Mouse (Mus musculus): Measurements from ENCODE around the gene Med13l.

The Med13l gene

GRCm38 (mm10) chr5:118693996-118694395 lies 133.5 kb downstream of the Med13l start:
- peak; percentile 41 for DNase-seq (ENCODE audit: low spot score)

GRCm38 (mm10) chr5:118697073-118697472 lies 136.6 kb downstream of the Med13l start:
- DNase-seq (ENCODE audit: low spot score): no peak

- DNase-seq (ENCODE audit: low spot score): no peak
These were observed 140.5 kb downstream of the Med13l start for GRCm38 (mm10) chr5:118700978-118701377.

GRCm38 (mm10) chr5:118702674-118703073 lies 142.2 kb downstream of the Med13l start:
- DNase-seq (ENCODE audit: low spot score): no peak

GRCm38 (mm10) chr5:118704148-118704547 lies 143.7 kb downstream of the Med13l start:
- DNase-seq (ENCODE audit: low spot score): no peak

GRCm38 (mm10) chr5:118704960-118705359 lies 144.5 kb downstream of the Med13l start:
- DNase-seq (ENCODE audit: low spot score): no peak

GRCm38 (mm10) chr5:118706009-118706408 lies 145.5 kb downstream of the Med13l start:
- no peak for DNase-seq (ENCODE audit: low spot score)

- DNase-seq (ENCODE audit: low spot score): no peak
These were observed 145.9 kb downstream of the Med13l start for GRCm38 (mm10) chr5:118706414-118706813.

GRCm38 (mm10) chr5:118707501-118707900 lies 147.0 kb downstream of the Med13l start:
- no peak for DNase-seq (ENCODE audit: low spot score)

- DNase-seq (ENCODE audit: low spot score): peak; percentile 49
These were observed 147.9 kb downstream of the Med13l start for GRCm38 (mm10) chr5:118708215-118708949.

GRCm38 (mm10) chr5:118709847-118710251 lies 149.4 kb downstream of the Med13l start:
- DNase-seq (ENCODE audit: low spot score): no peak

- DNase-seq (ENCODE audit: low spot score): no peak
These were observed 155.0 kb downstream of the Med13l start for GRCm38 (mm10) chr5:118715518-118715917.

GRCm38 (mm10) chr5:118716295-118717271 lies 156.1 kb downstream of the Med13l start:
- no peak for DNase-seq (ENCODE audit: low spot score)

- DNase-seq (ENCODE audit: low spot score): no peak
These were observed 157.0 kb downstream of the Med13l start for GRCm38 (mm10) chr5:118717456-118717855.

- no peak for DNase-seq (ENCODE audit: low spot score)
These were observed 157.6 kb downstream of the Med13l start for GRCm38 (mm10) chr5:118718070-118718469.

- DNase-seq (ENCODE audit: low spot score): no peak
These were observed 160.9 kb downstream of the Med13l start for GRCm38 (mm10) chr5:118721416-118721815.

- DNase-seq (ENCODE audit: low spot score): no peak
These were observed 161.4 kb downstream of the Med13l start for GRCm38 (mm10) chr5:118721848-118722247.

GRCm38 (mm10) chr5:118722456-118722855 lies 162.0 kb downstream of the Med13l start:
- no peak for DNase-seq (ENCODE audit: low spot score)

- no peak for DNase-seq (ENCODE audit: low spot score)
These were observed 164.9 kb downstream of the Med13l start for GRCm38 (mm10) chr5:118725425-118725824.

GRCm38 (mm10) chr5:118725886-118726505 lies 165.5 kb downstream of the Med13l start:
- DNase-seq (ENCODE audit: low spot score): no peak

- no peak for DNase-seq (ENCODE audit: low spot score)
These were observed 166.9 kb downstream of the Med13l start for GRCm38 (mm10) chr5:118727336-118727735.

GRCm38 (mm10) chr5:118732221-118732620 lies 171.7 kb downstream of the Med13l start:
- DNase-seq (ENCODE audit: low spot score): no peak
